Mouse (Mus musculus) heart, adult 18-20 months (tissue): ENCODE measurements around the gene Gm42906. TPM values are rescaled to one million over a fixed set of nuclear protein-coding genes. Genes with fewer than 3 reads are reported as not detected.
A peak's percentile ranks its signal among the peaks of the same experiment; 100 is the strongest.

ENCODE experiments used
- DNase-seq, 2 experiments: peaks; one replicate each; pipeline ENCODE4 v3.0.0; 2021 to 2022; ENCODE audit warnings: mixed read lengths in 1 of 2
- total RNA-seq, 2 experiments: library from RNA; stranded (reverse); gene quantifications; 2 replicates each; pipeline ENCODE4 v1.2.3; 2021

Gm42906 gene
- total RNA-seq, 2 experiments from 2014 or later: 1.7 TPM; not detected in 1

- DNase-seq: peak in 1 of 2 experiments; percentile 8
Observed at GRCm38 (mm10) chr5:151394690-151395089, 33.3 kb downstream of the Gm42906 start.

DNA sequence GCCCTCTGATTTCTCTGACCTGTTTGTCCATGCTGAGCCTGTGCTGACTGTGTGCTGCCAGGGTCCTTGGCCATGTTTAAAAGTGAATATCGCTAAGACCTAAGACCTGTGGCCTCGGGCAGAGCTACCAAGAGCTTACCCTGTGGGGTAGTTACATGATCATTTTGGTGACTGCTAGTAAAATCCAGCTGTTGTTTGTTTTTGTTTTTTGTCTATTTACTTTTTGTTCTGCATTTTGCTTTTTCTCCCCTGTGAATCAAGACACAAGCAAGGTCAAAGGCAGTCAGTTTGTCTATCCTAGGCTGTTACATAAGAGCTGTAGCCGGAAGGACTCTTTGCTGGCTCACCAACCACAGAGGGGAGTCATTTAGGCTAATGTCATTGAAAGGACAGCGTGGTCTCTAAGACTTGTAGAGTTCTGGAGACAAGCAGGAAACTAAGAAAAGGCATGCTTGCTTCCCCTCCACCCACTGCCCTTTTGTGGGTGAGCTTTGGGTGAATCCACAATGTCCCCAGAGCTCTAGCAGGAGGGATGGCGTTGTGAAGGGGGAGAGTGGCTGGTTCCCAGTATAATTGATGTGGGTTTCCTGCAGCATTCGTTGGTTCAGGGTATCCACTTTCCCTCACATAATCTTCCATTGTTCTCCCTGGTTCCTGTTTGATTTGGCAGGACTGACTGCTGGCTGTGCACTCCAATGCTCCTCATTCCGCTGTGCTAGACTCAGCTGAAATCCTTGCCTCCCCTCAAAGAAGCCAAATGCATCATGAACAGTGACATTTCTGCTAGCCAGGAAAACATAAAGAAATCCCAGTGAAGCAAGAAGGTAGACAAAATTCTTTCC is 33.9 kb downstream of the Gm42906 start:
- peak; percentile 37 to 46 for DNase-seq

DNA sequence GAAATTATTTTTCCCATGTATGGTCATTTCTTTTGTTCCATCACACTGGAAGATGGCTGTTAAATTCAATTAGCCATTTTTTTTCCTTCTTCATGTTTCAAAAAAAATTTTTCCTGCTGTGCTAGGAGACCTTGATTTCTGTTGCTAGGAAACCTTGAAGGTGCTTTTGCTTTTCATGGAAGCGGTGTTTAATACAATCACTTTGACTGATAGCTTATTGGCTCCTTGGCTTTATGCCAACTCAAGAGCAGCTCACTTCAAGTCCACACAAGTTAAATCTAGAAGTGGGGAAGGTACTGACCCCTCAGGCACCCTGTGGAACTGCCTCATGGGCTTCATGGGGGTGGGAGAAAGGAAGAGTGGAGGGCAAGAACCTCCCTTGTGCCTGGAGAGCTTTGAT is 38.1 kb downstream of the Gm42906 start:
- DNase-seq: no peak

DNA sequence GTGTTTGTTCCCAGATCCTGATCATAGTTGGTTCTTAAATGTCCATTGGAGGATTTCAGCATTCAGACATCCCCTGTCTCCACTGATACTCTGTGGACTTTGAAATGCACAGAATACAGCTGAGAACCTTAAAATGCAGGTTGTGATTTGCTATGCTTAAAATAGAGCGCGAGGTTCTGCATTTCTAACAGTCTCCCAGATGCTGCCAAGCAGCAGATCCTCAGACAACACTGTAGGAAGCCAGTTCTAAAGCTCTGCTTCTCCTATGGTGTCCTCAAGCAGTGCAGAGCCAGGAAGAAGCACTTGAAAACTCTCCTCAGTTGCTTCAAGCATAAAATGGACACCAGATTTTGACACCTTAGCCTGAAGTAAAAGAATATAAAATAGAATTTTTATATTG is 48.1 kb downstream of the Gm42906 start:
- no peak for DNase-seq

GRCm38 (mm10) chr5:151379210-151379609 is 48.8 kb downstream of the Gm42906 start:
- DNase-seq: no peak

DNA sequence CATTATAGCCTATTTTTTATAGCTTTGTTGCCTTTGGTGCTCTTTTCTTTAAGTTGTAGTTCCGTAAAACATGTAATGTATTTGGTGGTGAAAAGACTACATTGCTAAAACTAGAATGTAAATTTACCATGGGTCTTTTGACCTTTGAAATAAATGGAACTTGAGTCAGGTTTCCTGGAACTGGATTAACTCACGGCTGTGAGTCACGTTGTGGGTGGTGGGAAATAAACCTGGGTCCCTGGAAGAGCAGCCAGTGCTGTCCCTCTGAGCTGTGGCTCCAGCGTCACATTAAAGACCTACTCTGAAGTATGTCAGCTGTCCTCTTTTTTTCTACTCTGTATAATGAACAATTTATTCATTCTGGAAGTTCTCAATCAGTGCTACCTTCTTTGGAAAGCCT is 51.0 kb downstream of the Gm42906 start:
- no peak for DNase-seq

GRCm38 (mm10) chr5:151374825-151375224 is 53.1 kb downstream of the Gm42906 start:
- no peak for DNase-seq

GRCm38 (mm10) chr5:151371130-151371529 is 56.8 kb downstream of the Gm42906 start:
- DNase-seq: no peak

GRCm38 (mm10) chr5:151369306-151369721 is 58.6 kb downstream of the Gm42906 start:
- DNase-seq: peak; percentile 3 to 46

GRCm38 (mm10) chr5:151368395-151369190 is 59.4 kb downstream of the Gm42906 start:
- DNase-seq: peak; percentile 99 to 100

- peak in 1 of 2 experiments; percentile 67 for DNase-seq
Observed at GRCm38 (mm10) chr5:151367881-151368394, 60.0 kb downstream of the Gm42906 start.

DNA sequence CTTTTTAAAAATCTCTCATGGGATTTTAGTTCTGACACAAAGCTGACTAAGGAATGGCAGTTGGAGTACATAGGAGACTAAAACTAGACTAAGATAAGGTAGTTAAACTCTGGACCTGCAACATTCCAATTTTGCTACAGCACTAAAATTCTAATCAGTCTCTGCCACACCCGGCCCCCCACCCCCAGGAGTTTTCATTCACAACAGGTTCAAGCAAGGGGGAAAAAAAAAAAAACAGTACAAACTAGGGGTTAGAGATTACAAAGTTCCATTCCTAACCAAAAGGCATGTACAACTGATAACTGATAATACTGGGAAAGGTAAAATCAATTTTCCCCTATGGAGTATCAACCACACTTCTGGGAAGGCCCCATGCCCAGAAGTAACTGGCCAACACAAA is 60.6 kb downstream of the Gm42906 start:
- DNase-seq: no peak

DNA sequence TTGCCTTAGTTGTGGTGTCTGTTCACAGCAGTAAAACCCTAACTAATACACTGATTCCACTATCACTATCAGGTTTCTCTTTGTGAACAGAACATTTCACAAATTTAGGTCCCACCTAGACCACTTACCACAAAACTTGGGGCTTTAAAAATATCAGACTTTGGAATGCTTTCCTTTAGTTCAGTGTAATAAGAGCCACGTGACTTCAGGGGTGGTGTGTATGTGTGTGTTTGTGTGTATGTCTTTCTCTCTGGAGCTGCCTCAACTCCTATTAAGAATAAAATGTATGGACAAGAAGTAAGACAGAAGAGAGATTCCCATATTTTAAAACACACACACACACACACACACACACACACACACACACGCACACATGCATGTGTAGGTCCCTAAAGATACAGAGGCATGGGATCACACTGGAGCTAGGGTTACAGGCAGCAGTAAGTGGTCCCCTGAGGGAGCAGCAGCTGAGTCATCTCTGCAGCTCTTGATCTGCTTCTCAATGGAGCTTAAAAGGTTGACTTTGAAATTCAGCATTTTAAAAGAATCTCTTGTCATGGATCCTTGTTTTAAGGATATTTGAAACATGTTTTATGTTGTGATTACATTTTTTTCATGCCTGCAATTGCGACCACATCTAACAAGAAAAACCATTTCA is 64.5 kb downstream of the Gm42906 start:
- no peak for DNase-seq

GRCm38 (mm10) chr5:151349616-151350015 is 78.3 kb downstream of the Gm42906 start:
- no peak for DNase-seq

GRCm38 (mm10) chr5:151348418-151348817 is 79.5 kb downstream of the Gm42906 start:
- DNase-seq: no peak

DNA sequence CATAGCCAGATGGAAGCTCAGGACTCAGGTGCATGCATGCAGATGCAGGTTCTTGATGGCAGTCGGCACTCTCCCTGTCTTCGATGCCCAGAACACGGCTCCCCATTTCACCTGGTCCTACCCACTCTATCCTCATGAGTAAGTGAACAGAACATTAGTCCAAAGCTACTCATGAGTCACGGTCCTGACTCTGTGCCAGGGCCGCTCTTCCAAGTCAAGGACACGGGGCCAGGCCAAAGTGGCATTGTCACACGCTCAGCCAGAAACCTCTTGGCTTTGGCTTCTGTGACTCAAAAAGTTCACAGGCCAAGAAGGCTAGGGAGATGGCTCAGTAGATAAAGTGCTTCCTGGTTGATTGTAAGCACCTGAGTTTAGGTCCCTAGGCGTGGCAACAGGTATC is 81.3 kb downstream of the Gm42906 start:
- DNase-seq: peak; percentile 58 to 62

GRCm38 (mm10) chr5:151344737-151345136 is 83.2 kb downstream of the Gm42906 start:
- DNase-seq: no peak

DNA sequence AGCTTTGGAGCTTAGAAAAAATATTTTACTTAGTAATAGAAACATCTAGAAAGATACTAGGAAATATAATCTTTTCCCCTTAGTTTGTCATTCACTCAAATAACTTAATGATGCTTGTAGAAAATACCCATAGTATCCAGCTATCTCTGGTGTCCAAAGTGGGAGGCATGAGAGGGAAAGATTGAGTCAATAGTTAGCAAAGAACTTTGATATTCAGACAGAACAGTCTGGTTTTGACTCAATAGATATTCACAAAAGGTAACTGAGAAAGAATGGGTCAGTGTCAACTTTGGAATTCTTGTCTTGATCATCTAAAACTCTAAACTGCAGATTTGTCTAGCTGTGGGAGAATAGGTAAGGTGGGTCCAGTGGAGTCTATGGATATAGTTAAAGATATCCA is 94.3 kb downstream of the Gm42906 start:
- no peak for DNase-seq

- DNase-seq: no peak
Observed at GRCm38 (mm10) chr5:151333191-151333594, 94.8 kb downstream of the Gm42906 start.

DNA sequence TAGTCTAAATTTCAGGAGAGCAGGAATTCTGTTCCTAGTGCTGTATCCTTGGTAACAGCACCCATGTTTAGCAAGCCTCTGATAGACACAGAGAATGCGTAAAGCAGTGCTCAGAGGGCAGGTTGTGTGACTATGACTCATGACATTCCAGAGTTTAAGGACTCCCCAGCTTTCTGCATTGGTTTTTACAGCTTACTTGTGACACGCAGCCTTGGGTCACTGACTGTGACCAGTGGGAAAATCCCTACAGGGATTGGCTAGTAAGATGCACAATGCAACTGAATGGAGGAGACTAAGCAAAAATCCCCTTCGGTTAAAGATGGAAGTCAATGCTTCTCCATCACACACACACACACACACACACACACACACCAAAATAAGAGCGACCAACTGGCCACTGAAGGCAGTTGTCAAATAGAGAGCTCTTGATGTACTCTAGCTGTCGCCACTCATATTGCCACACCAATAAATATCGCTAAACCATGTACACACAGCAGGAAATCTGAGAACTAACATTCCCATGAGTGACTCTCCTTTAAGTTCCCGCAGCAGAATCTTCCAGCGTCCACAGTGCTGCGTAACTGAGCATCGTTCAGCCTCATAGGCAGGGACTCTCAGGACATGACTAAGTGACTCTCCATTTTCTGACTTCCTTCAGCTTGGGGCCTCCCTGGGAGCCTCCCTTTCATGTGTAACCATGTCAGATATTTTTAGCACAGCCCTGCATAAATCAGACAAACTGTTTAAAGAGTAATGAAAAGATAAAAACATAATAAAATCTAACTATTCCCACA is 112.0 kb downstream of the Gm42906 start:
- no peak for DNase-seq

DNA sequence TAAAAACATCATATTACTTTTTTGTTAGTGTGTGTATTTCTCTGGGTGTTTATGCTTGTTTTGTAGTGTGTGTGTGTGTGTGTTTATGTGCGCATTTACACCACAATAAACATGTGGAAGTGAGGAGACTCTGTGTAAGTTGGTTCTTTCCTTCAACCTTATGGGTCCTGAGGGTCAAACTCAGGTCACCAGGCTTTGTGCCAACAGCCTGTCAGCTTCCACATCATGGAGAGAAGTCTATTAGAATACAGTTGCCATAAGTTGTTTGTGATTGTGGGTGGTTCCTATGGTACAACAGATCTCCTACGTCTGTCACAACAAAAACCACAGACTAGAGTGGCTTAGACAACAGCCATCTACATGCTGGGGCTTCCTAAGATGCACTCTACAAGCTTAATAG is 127.7 kb downstream of the Gm42906 start:
- DNase-seq: no peak

DNA sequence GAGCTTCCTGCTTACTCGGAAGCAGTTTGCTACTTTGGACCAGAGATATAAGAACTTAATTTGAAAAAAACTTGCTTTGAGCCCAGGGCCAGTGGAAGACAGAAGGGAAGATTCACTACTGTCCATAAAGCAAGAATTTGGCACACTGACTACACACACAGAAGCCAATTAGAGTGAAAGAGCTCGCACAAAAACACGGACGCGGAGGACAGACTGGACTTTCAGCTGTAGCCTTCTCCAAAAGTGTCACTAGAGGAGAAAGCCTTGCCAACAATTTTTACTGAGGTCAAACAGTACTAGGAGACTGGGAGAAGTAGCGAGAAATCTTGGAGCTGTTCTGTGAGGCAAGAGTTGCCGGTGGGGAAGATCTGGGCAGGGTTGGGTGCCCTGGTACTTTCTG is 128.4 kb downstream of the Gm42906 start:
- peak; percentile 6 to 22 for DNase-seq
